Mouse (Mus musculus) lung, adult 2 months (tissue): ENCODE results near the gene Sarm1. TPM values are rescaled to one million over a fixed set of nuclear protein-coding genes. Genes with fewer than 3 reads are reported as not detected.

ENCODE experiments used
- DNase-seq: peaks from one replicate; pipeline ENCODE4 v3.0.0; 2022
- H3K4me1 ChIP-seq: fragments of 200-500 bp; 2 replicates; pipeline ENCODE4 v1.6.1; 2011; ENCODE audit warnings: low read length; ENCODE audit not compliant: control insufficient read depth, insufficient read depth
- H3K4me3 ChIP-seq: fragments of 200-500 bp; replicated peaks from 2 replicates; pipeline ENCODE3; 2011; ENCODE audit warnings: low read depth, mild to moderate bottlenecking, control low read depth, low read length; ENCODE audit errors: extremely low read depth
- CTCF ChIP-seq: fragments of 200-500 bp; IDR thresholded peaks from 2 replicates; pipeline ENCODE4 v1.5.1; 2011; ENCODE audit warnings: mild to moderate bottlenecking, low read length, control low read depth; ENCODE audit not compliant: insufficient read depth
- POLR2A ChIP-seq: fragments of 200-500 bp; IDR thresholded peaks from 2 replicates; pipeline ENCODE4 v1.6.1; 2011; ENCODE audit warnings: low read depth, mild to moderate bottlenecking, control low read depth, low read length, borderline replicate concordance; ENCODE audit errors: extremely low read depth
- WGBS: fragments of 180-500 bp; shearing (Covaris S2); methylation state at CpG from one replicate; pipeline ENCODE4 v1.1.7; 2018; 5-methylcytosine and 5-hydroxymethylcytosine counted together
- polyA plus RNA-seq: library from polyadenylated mRNA; depleted of rRNA; stranded (reverse); fragments of >200 nt; gene quantifications from 2 replicates; pipeline ENCODE4 v1.2.3, GENCODE M21; 2012

Gene Sarm1
- polyA plus RNA-seq, 1 experiment, result 0.65 TPM

DNA sequence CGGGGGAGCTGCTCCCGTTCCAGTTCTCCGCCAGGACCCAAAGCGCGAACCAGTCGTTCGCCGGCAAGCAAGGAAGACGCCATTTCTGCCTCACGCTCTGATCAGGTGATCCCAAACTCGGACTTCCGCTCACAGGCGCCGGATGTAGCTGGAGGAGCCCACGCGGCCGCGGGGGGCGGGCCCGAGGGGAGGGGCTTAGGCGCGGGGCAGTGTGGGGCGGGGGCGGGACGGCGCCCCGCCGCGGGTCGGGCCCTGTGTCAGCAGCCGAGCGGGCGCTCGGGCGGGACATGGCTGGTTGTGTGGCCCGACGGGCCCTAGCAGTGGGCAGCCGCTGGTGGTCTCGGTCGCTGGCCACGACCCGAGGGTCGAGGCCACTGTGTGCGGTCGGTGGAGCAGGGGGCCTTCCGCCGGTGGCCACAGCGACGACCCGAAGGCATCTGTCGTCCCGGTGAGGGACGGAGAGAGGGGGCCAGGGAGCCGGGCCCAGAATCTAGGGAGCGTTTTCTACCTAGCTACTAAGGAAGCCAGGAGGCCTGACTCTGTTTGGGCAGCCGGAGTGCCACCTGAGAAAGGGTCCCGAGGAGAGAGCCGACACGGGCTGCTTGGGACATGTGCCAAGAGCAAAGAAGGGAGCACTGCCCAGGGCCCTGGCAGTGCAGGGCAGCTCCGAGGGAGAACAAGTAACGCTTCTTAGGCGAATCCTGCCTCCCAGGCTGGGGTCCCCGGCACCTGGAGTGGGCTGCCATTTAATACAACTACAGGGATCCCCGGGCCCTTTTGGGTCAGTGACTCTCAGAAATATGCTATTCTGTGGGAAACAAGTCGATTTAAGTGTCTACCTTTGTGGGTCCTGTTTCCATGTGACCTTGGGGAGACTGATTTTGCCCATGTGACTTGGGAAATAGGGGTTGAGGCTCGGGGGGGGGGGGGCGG is 14.7 kb upstream of the Sarm1 start, which contains the start of the genes Tmem199 and Poldip2:
Gene Tmem199, minus strand, starts transcription at position 148 of the 933 bp plus-strand sequence.
Gene Poldip2, plus strand, starts transcription at position 169 of the 933 bp plus-strand sequence.
- H3K4me1 ChIP-seq, result peaks cover 5% of the 10 kb centered on the region; the same call in 1 of the 2 replicates
- TF ChIP-seq POLR2A, result peak; percentile 76; the same call in 1 of the 2 replicates
- no peak for TF ChIP-seq CTCF
- under 1% methylated on average over 67 of the region's 67 CpGs for WGBS
- DNase-seq, result peak; percentile 81
- peak within 1 kb of the TSS; percentile 95 for H3K4me3 ChIP-seq

DNA sequence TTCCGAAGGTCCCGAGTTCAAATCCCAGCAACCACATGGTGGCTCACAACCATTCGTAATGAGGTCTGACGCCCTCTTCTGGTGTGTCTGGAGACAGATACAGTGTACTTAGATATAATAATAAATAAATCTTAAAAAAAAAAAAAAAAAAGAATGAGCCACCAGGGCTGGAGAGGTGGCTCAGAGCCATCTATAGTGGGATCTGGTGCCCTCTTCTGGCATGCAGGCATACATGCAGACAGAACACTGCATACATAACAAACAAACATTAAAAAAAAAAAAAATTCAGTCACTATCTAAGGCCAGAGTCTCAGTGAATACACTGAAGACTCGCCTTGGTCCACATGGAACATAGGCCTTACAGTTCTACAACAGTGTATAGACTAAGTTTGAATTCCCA is 11.6 kb upstream of the Sarm1 start:
- TF ChIP-seq POLR2A (no peak), CTCF (peak; percentile 47)
- DNase-seq, result no peak
- WGBS, result 88% methylated on average over 5 of the region's 5 CpGs
- H3K4me3 ChIP-seq, result no peak overlapping the region
- peaks cover 5% of the 10 kb centered on the region; the same call in 1 of the 2 replicates for H3K4me1 ChIP-seq

DNA sequence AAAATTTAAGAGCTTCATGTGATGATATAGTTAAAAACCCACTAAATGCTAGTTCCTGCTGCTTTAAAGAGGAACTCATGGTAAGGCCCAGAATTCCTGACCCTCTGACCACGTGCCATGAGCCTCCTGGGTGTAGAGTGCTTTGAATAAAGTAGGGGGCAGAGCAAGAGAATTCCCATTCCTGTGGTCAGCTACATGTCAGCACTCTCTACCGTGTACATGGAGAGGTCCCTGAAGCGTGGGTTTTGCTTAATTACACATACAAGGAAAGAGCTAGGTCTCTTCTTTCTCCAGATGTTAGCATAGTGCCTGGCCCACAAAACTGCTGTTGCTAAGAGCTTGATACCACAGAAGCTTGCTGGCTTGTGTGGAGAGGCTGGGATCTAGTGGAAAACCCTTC is 7.9 kb upstream of the Sarm1 start:
- no peak overlapping the region for H3K4me3 ChIP-seq
- TF ChIP-seq POLR2A, result no peak
- no peak for TF ChIP-seq CTCF
- WGBS, result 84% methylated on average over 3 of the region's 3 CpGs
- H3K4me1 ChIP-seq, result no peaks in the 10 kb centered on the region
- DNase-seq, result no peak

GRCm38 (mm10) chr11:78502909-78503650 is 5.5 kb upstream of the Sarm1 start, which contains the start of gene Sebox:
Sebox (plus strand) TSS chr11:78503447.
- TF ChIP-seq POLR2A (no peak), CTCF (no peak)
- Histone ChIP-seq H3K4me3 (no peak within 1 kb of the TSS), H3K4me1 (no peaks in the 10 kb centered on the region)
- no peak for DNase-seq
- WGBS, result 58% methylated on average over 7 of the region's 7 CpGs

DNA sequence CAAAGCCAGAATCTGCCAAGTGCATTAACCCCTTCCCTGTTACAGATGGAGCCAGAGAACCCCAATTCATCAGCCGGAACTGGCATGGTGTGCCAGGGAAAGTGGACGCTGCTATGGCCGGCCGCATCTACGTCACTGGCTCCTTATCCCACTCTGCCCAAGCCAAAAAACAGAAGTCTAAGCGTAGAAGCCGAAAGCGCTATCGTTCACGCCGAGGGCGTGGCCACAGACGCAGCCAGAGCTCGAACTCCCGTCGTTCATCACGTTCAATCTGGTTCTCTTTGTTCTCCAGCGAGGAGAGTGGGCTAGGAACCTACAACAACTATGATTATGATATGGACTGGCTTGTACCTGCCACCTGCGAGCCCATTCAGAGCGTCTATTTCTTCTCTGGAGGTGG is 4.0 kb upstream of the Sarm1 start:
- DNase-seq, result no peak
- 74% methylated on average over 20 of the region's 20 CpGs for WGBS
- TF ChIP-seq CTCF, result no peak
- TF ChIP-seq POLR2A, result no peak
- H3K4me3 ChIP-seq, result no peak overlapping the region
- peaks cover 5% of the 10 kb centered on the region; the same call in 1 of the 2 replicates for H3K4me1 ChIP-seq

GRCm38 (mm10) chr11:78500623-78501202 is 3.2 kb upstream of the Sarm1 start:
- DNase-seq, result no peak
- Histone ChIP-seq H3K4me1 (peaks cover 5% of the 10 kb centered on the region; the same call in 1 of the 2 replicates), H3K4me3 (no peak overlapping the region)
- 58% methylated on average over 9 of the region's 9 CpGs for WGBS
- TF ChIP-seq POLR2A, result no peak
- TF ChIP-seq CTCF, result no peak

- DNase-seq, result no peak
- no peak overlapping the region for H3K4me3 ChIP-seq
- 44% methylated on average over 16 of the region's 16 CpGs for WGBS
These were observed 2.0 kb upstream of the Sarm1 start for GRCm38 (mm10) chr11:78499543-78499942.

GRCm38 (mm10) chr11:78499004-78499403 is 1.4 kb upstream of the Sarm1 start, which contains the start of gene Vtn:
Vtn (plus strand) TSS chr11:78499091.
- DNase-seq, result no peak
- no peak for TF ChIP-seq CTCF
- 0 out of 2 replicates have a peak, but pooled peaks have one; percentile 9 for TF ChIP-seq POLR2A
- peaks cover 5% of the 10 kb centered on the region; the same call in 1 of the 2 replicates for H3K4me1 ChIP-seq
- H3K4me3 ChIP-seq, result no peak within 1 kb of the TSS
- WGBS, result 55% methylated on average over 7 of the region's 7 CpGs

More at GRCm38 (mm10) chr11:78499543-78499942, 2.0 kb upstream of the Sarm1 start:
- H3K4me1 ChIP-seq, result peaks cover 5% of the 10 kb centered on the region; the same call in 1 of the 2 replicates
- TF ChIP-seq POLR2A, result no peak
- no peak for TF ChIP-seq CTCF

DNA sequence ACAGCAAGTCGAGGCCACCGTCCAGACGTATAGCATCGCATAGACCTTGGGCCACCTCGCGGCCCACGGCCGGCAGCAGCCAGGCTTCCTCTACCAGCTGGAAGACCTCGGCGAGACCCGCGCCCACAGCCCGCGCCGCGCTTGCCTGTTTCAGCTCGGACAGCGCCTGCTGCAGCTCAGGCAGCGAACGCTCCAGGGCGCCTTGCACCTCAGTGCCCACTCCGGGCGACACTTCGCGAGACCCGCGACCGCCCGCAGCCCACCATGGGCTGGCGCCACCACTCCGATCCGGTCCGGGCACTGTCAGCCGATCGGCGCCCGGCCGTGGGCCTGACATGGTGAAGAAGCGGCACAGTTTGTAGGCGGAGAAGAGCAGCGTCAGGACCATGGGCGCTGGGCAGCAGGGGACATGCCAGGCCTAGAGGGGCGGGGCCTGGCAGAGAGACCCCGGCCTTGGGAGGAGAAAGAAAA is 448 bp downstream of the Sarm1 start:
- Histone ChIP-seq H3K4me1 (peaks cover 5% of the 10 kb centered on the region; the same call in 1 of the 2 replicates), H3K4me3 (peak overlapping the region; percentile 40)
- TF ChIP-seq POLR2A, result no peak
- TF ChIP-seq CTCF, result no peak
- DNase-seq, result no peak
- WGBS, result under 1% methylated on average over 44 of the region's 44 CpGs
